Mouse (Mus musculus) CH12.LX (cell line): Measurements from ENCODE around the gene Zfp771. TPM values are rescaled to one million over a fixed set of nuclear protein-coding genes. Genes with fewer than 3 reads are reported as not detected.
A peak's percentile ranks its signal among the peaks of the same experiment; 100 is the strongest.
"Not testable (repeated sequence)": the region's sequence is repeated elsewhere in the genome, so short reads cannot be mapped to it uniquely, and the experiment has no call there.

Experiments
- DNase-seq: peaks from one replicate; pipeline ENCODE4 v3.0.0-alpha.2; 2013; ENCODE audit errors: extremely low read depth
- H3K27ac ChIP-seq: 2 replicates; pipeline ENCODE4 v1.5.1; 2012; ENCODE audit warnings: low read depth, mild to moderate bottlenecking, control low read depth, moderate library complexity; ENCODE audit not compliant: insufficient read depth
- H3K27me3 ChIP-seq: replicated peaks from 2 replicates; pipeline ENCODE3; 2012; ENCODE audit warnings: inconsistent platforms
- H3K36me3 ChIP-seq, 2 experiments: replicated peaks in 1 of 2; 2 replicates each; pipeline versions ENCODE3 to v1.6.1; 2012; ENCODE audit warnings: inconsistent platforms in 1 of 2, low read length in 1 of 2, mild to moderate bottlenecking in 1 of 2, mixed read lengths in 1 of 2, moderate library complexity in 1 of 2; ENCODE audit not compliant: control insufficient read depth in 1 of 2, insufficient read depth in 1 of 2
- H3K4me1 ChIP-seq, 2 experiments: 2 replicates each; pipeline ENCODE4 v1.6.1; 2012; ENCODE audit warnings: inconsistent platforms in 1 of 2, moderate library complexity in 1 of 2; ENCODE audit not compliant: insufficient read depth in 2 of 2, control insufficient read depth in 1 of 2
- H3K4me2 ChIP-seq: 2 replicates; pipeline ENCODE4 v1.6.1; 2012; ENCODE audit warnings: low read depth, mild to moderate bottlenecking, control low read depth; ENCODE audit not compliant: poor library complexity, insufficient read depth, severe bottlenecking
- H3K4me3 ChIP-seq, 3 experiments: fragments of 150-350 bp in 1 of 3; sonication (generic) in 1 of 3; replicated peaks in 1 of 3; 2 replicates each; pipeline versions ENCODE3 to v1.5.1; 2011 to 2012; ENCODE audit warnings: low read depth in 2 of 3, low read length in 2 of 3, mild to moderate bottlenecking in 2 of 3, moderate library complexity in 2 of 3, control low read depth in 1 of 3, improper control_type of control experiment in 1 of 3, inconsistent platforms in 1 of 3, mixed read lengths in 1 of 3; ENCODE audit not compliant: poor library complexity in 1 of 3
- H3K79me2 ChIP-seq: replicated peaks from 2 replicates; pipeline ENCODE4 v1.6.1; 2012; ENCODE audit warnings: mild to moderate bottlenecking, moderate library complexity; ENCODE audit not compliant: control insufficient read depth, poor library complexity, insufficient read depth, severe bottlenecking; ENCODE audit errors: extremely low read depth
- H3K9ac ChIP-seq: 2 replicates; pipeline ENCODE4 v1.6.1; 2012; ENCODE audit warnings: low read depth, mild to moderate bottlenecking, control low read depth, moderate library complexity; ENCODE audit not compliant: insufficient read depth
- H3K9me3 ChIP-seq: replicated peaks from 2 replicates; pipeline ENCODE3; 2012; ENCODE audit warnings: low read length, inconsistent platforms, mixed read lengths
- CHD1 ChIP-seq: IDR thresholded peaks from 2 replicates; pipeline ENCODE4 v1.6.1; 2012; ENCODE audit warnings: low read depth, low read length, improper control_type of control experiment, inconsistent platforms
- IRF4 ChIP-seq: IDR thresholded peaks from 2 replicates; pipeline ENCODE4 v1.6.1; 2014; ENCODE audit warnings: low read depth, mild to moderate bottlenecking, inconsistent platforms, low read length, improper control_type of control experiment
- JUN ChIP-seq: IDR thresholded peaks from 2 replicates; pipeline ENCODE4 v1.6.1; 2011; ENCODE audit warnings: low read depth, mild to moderate bottlenecking, low read length, improper control_type of control experiment, moderate library complexity; ENCODE audit not compliant: insufficient read depth
- MAFK ChIP-seq: IDR thresholded peaks from 2 replicates; pipeline ENCODE4 v1.6.1; 2011; ENCODE audit warnings: low read length, improper control_type of control experiment; ENCODE audit not compliant: insufficient replicate concordance
- MAZ ChIP-seq: IDR thresholded peaks from 2 replicates; pipeline ENCODE4 v1.6.1; 2012; ENCODE audit warnings: low read depth, mild to moderate bottlenecking, inconsistent platforms, low read length, improper control_type of control experiment, moderate library complexity
- MXI1 ChIP-seq: IDR thresholded peaks from 2 replicates; pipeline ENCODE4 v1.6.1; 2011; ENCODE audit warnings: mild to moderate bottlenecking, low read depth, low read length, improper control_type of control experiment
- NELFE ChIP-seq: IDR thresholded peaks from 2 replicates; pipeline ENCODE4 v1.6.1; 2011; ENCODE audit warnings: low read depth, low read length, improper control_type of control experiment
- POLR2AphosphoS2 ChIP-seq: IDR thresholded peaks from 2 replicates; pipeline ENCODE4 v1.6.1; 2011; ENCODE audit warnings: low read depth, low read length, improper control_type of control experiment
- RCOR1 ChIP-seq: conservative IDR thresholded peaks from 2 replicates; pipeline ENCODE4 v1.6.1; 2012; ENCODE audit warnings: low read depth, mild to moderate bottlenecking, inconsistent platforms, low read length, improper control_type of control experiment
- TBP ChIP-seq: conservative IDR thresholded peaks from 2 replicates; pipeline ENCODE4 v1.6.1; 2011; ENCODE audit warnings: low read depth, low read length, improper control_type of control experiment
- UBTF ChIP-seq: IDR thresholded peaks from 2 replicates; pipeline ENCODE4 v1.6.1; 2012; ENCODE audit warnings: low read depth, mild to moderate bottlenecking, inconsistent platforms, low read length, improper control_type of control experiment, moderate library complexity
- ZC3H11A ChIP-seq: IDR thresholded peaks from 2 replicates; pipeline ENCODE4 v1.6.1; 2012; ENCODE audit warnings: low read depth, mild to moderate bottlenecking, inconsistent platforms, low read length, improper control_type of control experiment
- ZMIZ1 ChIP-seq: IDR thresholded peaks from 2 replicates; pipeline ENCODE4 v1.6.1; 2012; ENCODE audit warnings: low read depth, mild to moderate bottlenecking, inconsistent platforms, low read length, improper control_type of control experiment
- dilution Hi-C: fragments of 300-500 bp; cut with MboI; formaldehyde crosslinking; loops from 2 replicates; pipeline ENCODE4 v1.14.3; 2020; ENCODE audit warnings: low sequenced_read_pairs; ENCODE audit not compliant: extremely low pct_unique_long_range_greater_than_20kb, extremely low pct_ligation_motif_present
- in situ Hi-C: fragments of 300-500 bp; cut with MboI; formaldehyde crosslinking; loops from 3 replicates; pipeline ENCODE4 v1.14.3; 2019; ENCODE audit warnings: low sequenced_read_pairs, low pct_ligation_motif_present, low pct_unique_long_range_greater_than_20kb, mixed read lengths
- polyA plus RNA-seq: library from polyadenylated mRNA; unstranded; fragments of >175 nt; gene quantifications from 2 replicates; pipeline ENCODE4 v1.2.1, GENCODE M21; 2012; ENCODE audit warnings: low read depth; ENCODE audit not compliant: insufficient read length
- total RNA-seq, 2 experiments: library from RNA; depleted of rRNA; stranded (reverse); fragments of 300-350 nt in 1 of 2; fragments of >200 nt in 1 of 2; gene quantifications; 2 replicates each; pipeline ENCODE4 v1.2.3; 2012 to 2014

The Zfp771 gene
- total and polyA plus RNA-seq, 3 experiments, result 26.5 to 35.5 (median 27.0) TPM

GRCm38 (mm10) chr7:127243361-127243867 is 660 bp upstream of the Zfp771 start (continued):
- TF ChIP-seq MAZ (no peak), RCOR1 (no peak)
- TF ChIP-seq, all 38 proteins: peak for 4

GRCm38 (mm10) chr7:127244658-127245510 is 810 bp downstream of the Zfp771 start:
- Histone ChIP-seq H3K27ac (peak overlapping the region; percentile 68), H3K27me3 (no peaks in the 10 kb centered on the region), H3K79me2 (peaks cover 4% of the 10 kb centered on the region), H3K9me3 (peaks cover 3% of the 10 kb centered on the region), H3K4me1 (peaks cover 14 to 40% of the 10 kb centered on the region in 2 experiments), H3K4me3 (peak overlapping the region; percentile 76 to 90 (median 82)), H3K9ac (peak overlapping the region; percentile 99), H3K36me3 (peaks cover 23 to 41% of the 10 kb centered on the region in 2 experiments), H3K4me2 (peak overlapping the region; percentile 53)
- in situ Hi-C loops, result no loop called here
- no peak for DNase-seq
- dilution Hi-C loops, result no loop called here
- TF ChIP-seq CHD1 (no peak), MXI1 (no peak), ZC3H11A (no peak), TBP (no peak), NELFE (no peak), POLR2AphosphoS2 (no peak), JUN (no peak), MAFK (no peak), IRF4 (no peak), UBTF (no peak), ZMIZ1 (no peak)

GRCm38 (mm10) chr7:127250511-127250910 is 6.4 kb downstream of the Zfp771 start:
- H3K9ac ChIP-seq, H3K4me3 ChIP-seq, H3K27me3 ChIP-seq, in situ Hi-C loops, H3K4me2 ChIP-seq, H3K27ac ChIP-seq, H3K9me3 ChIP-seq, H3K79me2 ChIP-seq, DNase-seq, dilution Hi-C loops: not testable (repeated sequence)
- H3K4me1 ChIP-seq, result peaks cover 16 to 67% of the 10 kb centered on the region in 2 experiments
- peaks cover 26 to 62% of the 10 kb centered on the region in 2 experiments for H3K36me3 ChIP-seq
